Mouse (Mus musculus): Measurements from ENCODE around the gene Setd6.

DNA sequence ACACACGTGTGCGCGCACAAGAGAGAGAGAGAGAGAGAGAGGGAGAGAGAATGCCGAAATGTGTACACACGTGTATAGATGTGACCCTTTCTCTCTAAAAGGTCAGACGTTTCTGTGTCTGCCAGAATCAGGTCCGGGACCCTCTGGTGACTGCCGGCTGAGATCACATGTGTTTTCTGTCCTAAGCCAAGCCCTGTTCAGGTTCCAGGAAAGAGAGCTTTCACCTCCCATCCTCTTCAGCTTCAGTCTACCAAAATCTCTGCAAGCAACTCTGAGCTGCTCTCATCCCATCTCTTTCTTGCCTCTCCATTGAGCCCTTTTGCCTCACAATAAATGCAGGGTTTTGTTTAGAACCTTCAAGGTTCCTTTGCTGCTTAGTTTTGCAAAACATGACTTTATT, 19.0 kb upstream of the Setd6 start:
- TF ChIP-seq CTCF (IDR thresholded peaks at IDR 0.05; ENCODE audit: control insufficient read depth, insufficient read depth, insufficient replicate concordance, low read depth, low read length) (no peak), POLR2A (IDR thresholded peaks at IDR 0.05; ENCODE audit: control insufficient read depth, low read depth, low read length) (no peak)
